Comparison of ENCODE assay signal across 19 mouse cellular contexts in genomic region chr2:50010409-50010808, GRCm38 (mm10). TPM values are rescaled to one million over a fixed set of nuclear protein-coding genes. Genes with fewer than 3 reads are reported as not detected.
DNase-seq lines count a peak whose midpoint lies in the region; ATAC-seq lines count a peak whose summit lies in the region.
"Had no signal": no experiment of that assay in that cellular context is flagged by ENCODE, and none has a peak within 500 bp of the region (broad histone marks: within the 10 kb centered on the region; RNA-seq: fewer than 3 reads in every experiment).

No protein-coding gene starts in this region.

- H3K4me3 ChIP-seq in midbrain, embryonic 11.5 days (ENCODE audit: low read depth, low read length): no peak overlapping the region
- no peak overlapping the region for H3K4me3 ChIP-seq in midbrain, embryonic 10.5 days
- H3K4me3 ChIP-seq in limb, embryonic 10.5 days: no peak overlapping the region
- no peak overlapping the region for H3K4me3 ChIP-seq in limb, embryonic 15.5 days
- H3K4me3 ChIP-seq: embryonic facial prominence, embryonic 12.5 days; forebrain, embryonic 13.5 days; heart, adult 2 months; hindbrain, embryonic 10.5 days had no signal

- H3K36me3 ChIP-seq in midbrain, embryonic 11.5 days (ENCODE audit: control insufficient read depth, insufficient read depth, low read length): no peaks in the 10 kb centered on the region
- H3K36me3 ChIP-seq in midbrain, embryonic 10.5 days: no peaks in the 10 kb centered on the region
- no peaks in the 10 kb centered on the region for H3K36me3 ChIP-seq in limb, embryonic 10.5 days
- no peaks in the 10 kb centered on the region for H3K36me3 ChIP-seq in limb, embryonic 15.5 days
- H3K36me3 ChIP-seq: embryonic facial prominence, embryonic 12.5 days; hindbrain, embryonic 10.5 days had no signal

- H3K9me3 ChIP-seq in midbrain, embryonic 11.5 days (ENCODE audit: control insufficient read depth, low read length): no peaks in the 10 kb centered on the region
- H3K9me3 ChIP-seq in midbrain, embryonic 10.5 days (replicated peaks): no peaks in the 10 kb centered on the region
- H3K9me3 ChIP-seq in limb, embryonic 10.5 days (replicated peaks): no peaks in the 10 kb centered on the region
- no peaks in the 10 kb centered on the region for H3K9me3 ChIP-seq in limb, embryonic 15.5 days
- H3K9me3 ChIP-seq: embryonic facial prominence, embryonic 12.5 days; forebrain, embryonic 13.5 days; hindbrain, embryonic 10.5 days had no signal

- DNase-seq in midbrain, embryonic 11.5 days (ENCODE audit: low spot score, missing footprints): peak; percentile 53
- DNase-seq in midbrain, embryonic 10.5 days (ENCODE audit: low spot score): no peak
- DNase-seq in limb, embryonic 10.5 days (ENCODE audit: low spot score): no peak
- no peak for DNase-seq in spleen, postnatal 36 days (ENCODE audit: low spot score in 2 of 2)
- DNase-seq in adrenal gland, postnatal 4 days (ENCODE audit: low spot score in 2 of 2): no peak
- DNase-seq: adrenal gland, adult 2 months; adrenal gland, postnatal 25 days; cerebellum, adult 2 months; cerebellum, postnatal 10 days; forebrain, postnatal 0 days; gastrocnemius, postnatal 36 days; heart, adult 2 months had no signal

- WGBS in midbrain, embryonic 11.5 days: 81% methylated on average over 1 of the region's 1 CpGs
- 78% methylated on average over 1 of the region's 1 CpGs for WGBS in midbrain, embryonic 10.5 days
- 36% methylated on average over 1 of the region's 1 CpGs for WGBS in limb, embryonic 10.5 days
- 26% methylated on average over 1 of the region's 1 CpGs for WGBS in limb, embryonic 15.5 days

- no peak for ATAC-seq in midbrain, embryonic 11.5 days (ENCODE audit: low FRiP score)
- ATAC-seq in limb, embryonic 15.5 days (ENCODE audit: insufficient number of reproducible peaks, low FRiP score, low TSS enrichment, low read depth): peak; percentile 48; the same call in 1 of the 2 replicates
- ATAC-seq: forebrain, embryonic 13.5 days; forebrain, postnatal 0 days had no signal

- H3K4me2 ChIP-seq in midbrain, embryonic 11.5 days: no peak overlapping the region
- no peak overlapping the region for H3K4me2 ChIP-seq in limb, embryonic 15.5 days
- H3K4me2 ChIP-seq: embryonic facial prominence, embryonic 12.5 days; forebrain, embryonic 13.5 days; heart, embryonic 11.5 days; hindbrain, embryonic 14.5 days had no signal

- H3K9ac ChIP-seq in midbrain, embryonic 11.5 days (ENCODE audit: low read length): no peak overlapping the region
- no peak overlapping the region for H3K9ac ChIP-seq in limb, embryonic 15.5 days
- H3K9ac ChIP-seq: embryonic facial prominence, embryonic 12.5 days; forebrain, embryonic 13.5 days; forebrain, postnatal 0 days; hindbrain, embryonic 14.5 days had no signal

- H3K27ac ChIP-seq in midbrain, embryonic 11.5 days (ENCODE audit: low read depth, low read length): no peak overlapping the region
- H3K27ac ChIP-seq in midbrain, embryonic 10.5 days (replicated peaks): no peak overlapping the region
- H3K27ac ChIP-seq in limb, embryonic 10.5 days: peak overlapping the region; percentile 31; the same call in 1 of the 2 replicates
- H3K27ac ChIP-seq in limb, embryonic 15.5 days: no peak overlapping the region
- H3K27ac ChIP-seq: embryonic facial prominence, embryonic 12.5 days; forebrain, embryonic 13.5 days; heart, adult 2 months; hindbrain, embryonic 10.5 days; hindbrain, embryonic 14.5 days had no signal

- no peaks in the 10 kb centered on the region for H3K4me1 ChIP-seq in midbrain, embryonic 11.5 days (ENCODE audit: control insufficient read depth, insufficient read depth, low read length)
- no peaks in the 10 kb centered on the region for H3K4me1 ChIP-seq in midbrain, embryonic 10.5 days
- peaks cover 16% of the 10 kb centered on the region for H3K4me1 ChIP-seq in limb, embryonic 10.5 days
- H3K4me1 ChIP-seq in limb, embryonic 15.5 days: peaks cover 14% of the 10 kb centered on the region
- H3K4me1 ChIP-seq: forebrain, embryonic 13.5 days; hindbrain, embryonic 10.5 days had no signal

- H3K27me3 ChIP-seq in midbrain, embryonic 11.5 days (ENCODE audit: control insufficient read depth, insufficient read depth, low read length): no peaks in the 10 kb centered on the region
- H3K27me3 ChIP-seq in midbrain, embryonic 10.5 days (ENCODE audit: low read depth, poor library complexity, severe bottlenecking): no peaks in the 10 kb centered on the region
- H3K27me3 ChIP-seq in limb, embryonic 10.5 days (ENCODE audit: low read depth, poor library complexity, severe bottlenecking): no peaks in the 10 kb centered on the region
- H3K27me3 ChIP-seq in limb, embryonic 15.5 days: no peaks in the 10 kb centered on the region
- H3K27me3 ChIP-seq: CH12.LX; embryonic facial prominence, embryonic 12.5 days; forebrain, embryonic 13.5 days had no signal

RNA-seq across cellular contexts. Expression of gene Lypd6, which starts 55.8 kb away (rescaled TPM):
- polyA plus RNA-seq in midbrain, embryonic 11.5 days (2014; fragmentation: Nextera tagmentation; extraction: Ambion mirVana): 3.5 and 4.7 TPM in 2 replicates
- polyA plus RNA-seq in midbrain, embryonic 10.5 days (2016; fragmentation: Nextera tagmentation; extraction: Ambion mirVana): 4.3 and 5.2 TPM in 2 replicates
- 4.6 and 5.8 TPM in 2 replicates for polyA plus RNA-seq in limb, embryonic 10.5 days (2016; fragmentation: Nextera tagmentation; extraction: Ambion mirVana)
- polyA plus RNA-seq in limb, embryonic 15.5 days (2015; fragmentation: Nextera tagmentation; extraction: Ambion mirVana): 12.6 and 13.2 TPM in 2 replicates
- total RNA-seq in adrenal gland, postnatal 4 days (2021): 10 to 100 TPM; 16.0 to 19.8 TPM
- total RNA-seq: CH12.LX had no signal
